Mouse (Mus musculus) CH12.LX (cell line): ENCODE data around the gene Rps26.

Source experiments
- CHD2 ChIP-seq: IDR thresholded peaks from 2 replicates; pipeline ENCODE4 v1.6.1; 2011; ENCODE audit warnings: low read length, improper control_type of control experiment
- CTCF ChIP-seq, 2 experiments: IDR thresholded peaks in 1 of 2; conservative IDR thresholded peaks in 1 of 2; 2 replicates each; pipeline ENCODE4 v1.5.1; 2011 to 2012; ENCODE audit warnings: low read depth in 2 of 2, low read length in 2 of 2, improper control_type of control experiment in 1 of 2, inconsistent platforms in 1 of 2, mild to moderate bottlenecking in 1 of 2, moderate library complexity in 1 of 2
- ELF1 ChIP-seq: IDR thresholded peaks from 2 replicates; pipeline ENCODE4 v1.6.1; 2014; ENCODE audit warnings: low read depth, mild to moderate bottlenecking, inconsistent platforms, low read length, improper control_type of control experiment
- GABPA ChIP-seq: IDR thresholded peaks from 2 replicates; pipeline ENCODE4 v1.6.1; 2012; ENCODE audit warnings: low read depth, low read length, improper control_type of control experiment, inconsistent platforms; ENCODE audit not compliant: insufficient replicate concordance
- MAX ChIP-seq: IDR thresholded peaks from 2 replicates; pipeline ENCODE4 v1.6.1; 2011; ENCODE audit warnings: low read length, improper control_type of control experiment
- MYC ChIP-seq: IDR thresholded peaks from 2 replicates; pipeline ENCODE4 v1.6.1; 2011; ENCODE audit warnings: low read depth, mild to moderate bottlenecking, improper control_type of control experiment, low read length
- NELFE ChIP-seq: IDR thresholded peaks from 2 replicates; pipeline ENCODE4 v1.6.1; 2011; ENCODE audit warnings: low read depth, low read length, improper control_type of control experiment
- POLR2A ChIP-seq: IDR thresholded peaks from 2 replicates; pipeline ENCODE4 v1.6.1; 2011; ENCODE audit warnings: low read depth, mild to moderate bottlenecking, improper control_type of control experiment, low read length
- TBP ChIP-seq: conservative IDR thresholded peaks from 2 replicates; pipeline ENCODE4 v1.6.1; 2011; ENCODE audit warnings: low read depth, low read length, improper control_type of control experiment
- TCF12 ChIP-seq: IDR thresholded peaks from 2 replicates; pipeline ENCODE4 v1.6.1; 2014; ENCODE audit warnings: low read depth, mild to moderate bottlenecking, inconsistent platforms, low read length, improper control_type of control experiment
- USF2 ChIP-seq: conservative IDR thresholded peaks from 2 replicates; pipeline ENCODE4 v1.6.1; 2011; ENCODE audit warnings: low read depth, low read length, improper control_type of control experiment
- ZC3H11A ChIP-seq: IDR thresholded peaks from 2 replicates; pipeline ENCODE4 v1.6.1; 2012; ENCODE audit warnings: low read depth, mild to moderate bottlenecking, inconsistent platforms, low read length, improper control_type of control experiment
- ZMIZ1 ChIP-seq: IDR thresholded peaks from 2 replicates; pipeline ENCODE4 v1.6.1; 2012; ENCODE audit warnings: low read depth, mild to moderate bottlenecking, inconsistent platforms, low read length, improper control_type of control experiment
- ZNF384 ChIP-seq: IDR thresholded peaks from 2 replicates; pipeline ENCODE4 v1.6.1; 2012; ENCODE audit warnings: low read depth, low read length, improper control_type of control experiment, inconsistent platforms

- TF ChIP-seq POLR2A (no peak), ZNF384 (no peak), USF2 (no peak), MAX (peak; percentile 43; the same call in 1 of the 2 replicates), ELF1 (0 out of 2 replicates have a peak, but pooled peaks have one; percentile 14), NELFE (no peak), GABPA (no peak), CHD2 (0 out of 2 replicates have a peak, but pooled peaks have one; percentile 11), CTCF (conservative IDR thresholded peaks at IDR 0.05 in 1 of 2, IDR thresholded peaks at IDR 0.05 in 1 of 2; ENCODE audit: low read depth in 2 of 2, low read length in 2 of 2) (no peak), ZMIZ1 (no peak), MYC (no peak), TBP (no peak), TCF12 (peak; percentile 75), ZC3H11A (no peak)
Observed at GRCm38 (mm10) chr10:128671148-128671547, 44.6 kb upstream of the Rps26 start.
